Comparison of ENCODE assay signal across 7 mouse cellular contexts in genomic region chr3:79566716-79567691, GRCm38 (mm10). TPM values are rescaled to one million over a fixed set of nuclear protein-coding genes. Genes with fewer than 3 reads are reported as not detected.
DNase-seq lines count a peak whose midpoint lies in the region; ATAC-seq lines count a peak whose summit lies in the region.

No protein-coding gene starts in this region.

- H3K27ac ChIP-seq in hindbrain, embryonic 15.5 days (replicated peaks): peak overlapping the region; percentile 80
- H3K27ac ChIP-seq in liver, embryonic 16.5 days (ENCODE audit: low read length): peak overlapping the region; percentile 96

- 2% methylated on average over 56 of the region's 60 CpGs for whole genome bisulfite sequencing in hindbrain, embryonic 15.5 days
- WGBS in liver, embryonic 16.5 days (ENCODE audit: insufficient replicate concordance): 3% methylated on average over 57 of the region's 60 CpGs

- H3K9me3 ChIP-seq in megakaryocyte, embryonic 14.5 days: no peaks in the 10 kb centered on the region
- no peaks in the 10 kb centered on the region for H3K9me3 ChIP-seq in hindbrain, embryonic 15.5 days
- H3K9me3 ChIP-seq in liver, embryonic 16.5 days (replicated peaks; ENCODE audit: control insufficient read depth, low read length): no peaks in the 10 kb centered on the region

- peak overlapping the region; percentile 76 for H3K9ac ChIP-seq in hindbrain, embryonic 15.5 days
- peak overlapping the region; percentile 97 for H3K9ac ChIP-seq in liver, embryonic 16.5 days (ENCODE audit: low read depth, low read length)

- H3K36me3 ChIP-seq in megakaryocyte, embryonic 14.5 days (replicated peaks; ENCODE audit: low read length): no peaks in the 10 kb centered on the region
- no peaks in the 10 kb centered on the region for H3K36me3 ChIP-seq in hindbrain, embryonic 15.5 days
- no peaks in the 10 kb centered on the region for H3K36me3 ChIP-seq in liver, embryonic 16.5 days (ENCODE audit: control insufficient read depth, insufficient read depth)

- H3K4me3 ChIP-seq in megakaryocyte, embryonic 14.5 days (replicated peaks): peak overlapping the region; percentile 99
- peak overlapping the region; percentile 89 for H3K4me3 ChIP-seq in hindbrain, embryonic 15.5 days
- H3K4me3 ChIP-seq in liver, embryonic 16.5 days (ENCODE audit: low read depth, low read length): peak overlapping the region; percentile 98

- no peak for ATAC-seq in megakaryocyte, adult 5-6 weeks (ENCODE audit: poor library complexity, severe bottlenecking)
- ATAC-seq in erythroblast, adult 5-6 weeks (replicated peaks; ENCODE audit: low FRiP score, poor library complexity, severe bottlenecking): peak; percentile 13; the same call in 1 of the 2 replicates
- no peak for ATAC-seq in hindbrain, embryonic 15.5 days (ENCODE audit: low FRiP score, low read depth)
- ATAC-seq in liver, embryonic 16.5 days (ENCODE audit: low read depth): peak; percentile 23

- H3K4me1 ChIP-seq in megakaryocyte, embryonic 14.5 days: peaks cover 32% of the 10 kb centered on the region
- peaks cover 39% of the 10 kb centered on the region for H3K4me1 ChIP-seq in hindbrain, embryonic 15.5 days (replicated peaks)
- H3K4me1 ChIP-seq in liver, embryonic 16.5 days (ENCODE audit: control insufficient read depth, low read depth, low read length): peaks cover 27% of the 10 kb centered on the region

- no peaks in the 10 kb centered on the region for H3K27me3 ChIP-seq in megakaryocyte, embryonic 14.5 days (replicated peaks)
- no peaks in the 10 kb centered on the region for H3K27me3 ChIP-seq in hindbrain, embryonic 15.5 days
- H3K27me3 ChIP-seq in liver, embryonic 16.5 days (ENCODE audit: control insufficient read depth, insufficient read depth, low read depth, low read length): no peaks in the 10 kb centered on the region

- H3K4me2 ChIP-seq in hindbrain, embryonic 15.5 days: peak overlapping the region; percentile 80
- peak overlapping the region; percentile 78 for H3K4me2 ChIP-seq in liver, embryonic 16.5 days (ENCODE audit: low read depth, low read length)

- DNase-seq in ZHBTc4 (ENCODE audit: low read depth, low spot score): peak; percentile 75
- peak; percentile 32 for DNase-seq in right cerebral cortex, postnatal 14 days

RNA-seq across cellular contexts. Expression of gene Fnip2, which starts 0.6 kb away (rescaled TPM):
- polyA plus RNA-seq in megakaryocyte, embryonic 14.5 days (2012; ENCODE audit: insufficient read depth, low replicate concordance): 0.19 and 2.8 TPM in 2 replicates
- 17.9 and 21.3 TPM in 2 replicates for total RNA-seq in megakaryocyte, adult 5-6 weeks (2015)
- 16.4 and 17.1 TPM in 2 replicates for total RNA-seq in megakaryocyte, adult 5-6 weeks (2017)
- 35.5 and 82.1 TPM in 2 replicates for total RNA-seq in erythroblast, adult 5-6 weeks (2015; ENCODE audit: low replicate concordance)
- 93.3 and 101 TPM in 2 replicates for total RNA-seq in erythroblast, adult 5-6 weeks (2017; ENCODE audit: low replicate concordance)
- polyA plus RNA-seq in hindbrain, embryonic 15.5 days (2015; fragmentation: Nextera tagmentation; extraction: Ambion mirVana): 7.1 and 7.8 TPM in 2 replicates
- polyA plus RNA-seq in liver, embryonic 16.5 days (2015; fragmentation: Nextera tagmentation; extraction: Ambion mirVana): 3.2 and 3.5 TPM in 2 replicates

RNA-seq across cellular contexts. Expression of gene Ppid, which starts 24.1 kb away (rescaled TPM):
- 7.8 TPM in 1 of 2 replicates, not detected in the other for polyA plus RNA-seq in megakaryocyte, embryonic 14.5 days (2012; ENCODE audit: insufficient read depth, low replicate concordance)
- total RNA-seq in megakaryocyte, adult 5-6 weeks (2015): 61.9 and 62.0 TPM in 2 replicates
- total RNA-seq in megakaryocyte, adult 5-6 weeks (2017): 80.3 and 85.5 TPM in 2 replicates
- total RNA-seq in erythroblast, adult 5-6 weeks (2015; ENCODE audit: low replicate concordance): 32.3 and 35.5 TPM in 2 replicates
- total RNA-seq in erythroblast, adult 5-6 weeks (2017; ENCODE audit: low replicate concordance): 60.6 and 64.3 TPM in 2 replicates
- polyA plus RNA-seq in hindbrain, embryonic 15.5 days (2015; fragmentation: Nextera tagmentation; extraction: Ambion mirVana): 145 and 146 TPM in 2 replicates
- 67.7 and 82.3 TPM in 2 replicates for polyA plus RNA-seq in liver, embryonic 16.5 days (2015; fragmentation: Nextera tagmentation; extraction: Ambion mirVana)

Comparison
In these comparisons a context has a peak if more than half of its experiments do, and no peak if none do; other contexts are left out.
1. ATAC-seq: peak in erythroblast, adult 5-6 weeks (single experiment) and liver, embryonic 16.5 days (single experiment); none in megakaryocyte, adult 5-6 weeks (single experiment) and hindbrain, embryonic 15.5 days (single experiment).
2. Peak in every context shown above with its lines, with median percentiles within 50 percentile points of each other: H3K4me3 ChIP-seq.